Mouse (Mus musculus): ENCODE results near the gene Qsox1. TPM values are rescaled to one million over a fixed set of nuclear protein-coding genes. Genes with fewer than 3 reads are reported as not detected.

Qsox1 gene
- 10 to 100 TPM; 20.9 to 24.4 TPM for total RNA-seq (2023)

GRCm38 (mm10) chr1:155812581-155813499 is at the start of gene Qsox1:
Gene Qsox1 (minus strand): TSS chr1:155812889.

GRCm38 (mm10) chr1:155751484-155752255 is 61.0 kb downstream of the Qsox1 start, which contains the start of gene Lhx4:
Gene Lhx4 (minus strand): TSS chr1:155751684.

Other genes starting within 250 kb of the Qsox1 start
- not detected for gene Lhx4, start 61.2 kb downstream of the Qsox1 start, total RNA-seq (2023)
- 10 to 100 TPM; 80.2 to 84.4 TPM for gene Cep350, start 160.4 kb upstream of the Qsox1 start, total RNA-seq (2023)
- 10 to 100 TPM; 56.7 to 58.1 TPM for gene Tor1aip2, start 222.5 kb upstream of the Qsox1 start, total RNA-seq (2023)
- 100 to 1,000 TPM; 226 to 255 TPM for gene Tor1aip1, start 223.6 kb upstream of the Qsox1 start, total RNA-seq (2023)

Measured in monocyte, adult 59 days (primary cell).